Mouse (Mus musculus): ENCODE measurements around the gene Gm3233. TPM values are rescaled to one million over a fixed set of nuclear protein-coding genes. Genes with fewer than 3 reads are reported as not detected.
"Not testable (repeated sequence)": the region's sequence is repeated elsewhere in the genome, so short reads cannot be mapped to it uniquely, and the experiment has no call there.

Gm3233 gene
- polyA plus RNA-seq, 1 experiment = not detected

DNA sequence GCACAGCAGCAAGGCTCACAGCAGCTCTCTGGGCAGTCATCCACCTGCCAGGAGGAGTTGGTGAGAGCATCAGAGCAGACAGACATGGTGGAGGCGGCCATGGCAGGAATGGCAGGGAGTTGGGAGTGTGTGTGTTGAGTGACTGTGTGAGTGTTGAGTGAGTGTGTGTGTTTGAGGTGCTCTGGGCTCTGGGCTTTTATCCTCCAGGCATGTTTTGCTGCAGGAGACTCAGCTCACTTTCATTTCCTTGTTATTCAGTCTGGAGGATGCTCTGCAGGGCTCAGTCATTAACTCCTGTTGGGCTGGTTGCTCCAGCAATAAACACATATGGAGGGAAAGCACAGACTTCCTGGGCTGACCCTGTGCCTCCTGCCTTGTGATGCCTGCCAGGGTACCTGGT is 17.4 kb upstream of the Gm3233 start, which contains the start of gene Gm7138:
Gm7138 (minus strand) TSS at position 101 of the 400 bp plus-strand sequence.
- not testable (repeated sequence) for H3K36me3 ChIP-seq (ENCODE audit: control insufficient read depth, insufficient read depth, low read length); H3K27ac ChIP-seq (ENCODE audit: insufficient read depth, low read depth, low read length); H3K4me1 ChIP-seq (ENCODE audit: control insufficient read depth, insufficient read depth, insufficient read length, low read length); H3K27me3 ChIP-seq (ENCODE audit: control insufficient read depth, insufficient read depth, low read length); H3K4me3 ChIP-seq (ENCODE audit: low read depth, low read length)
- WGBS = 20% methylated on average over 1 of the region's 1 CpGs

DNA sequence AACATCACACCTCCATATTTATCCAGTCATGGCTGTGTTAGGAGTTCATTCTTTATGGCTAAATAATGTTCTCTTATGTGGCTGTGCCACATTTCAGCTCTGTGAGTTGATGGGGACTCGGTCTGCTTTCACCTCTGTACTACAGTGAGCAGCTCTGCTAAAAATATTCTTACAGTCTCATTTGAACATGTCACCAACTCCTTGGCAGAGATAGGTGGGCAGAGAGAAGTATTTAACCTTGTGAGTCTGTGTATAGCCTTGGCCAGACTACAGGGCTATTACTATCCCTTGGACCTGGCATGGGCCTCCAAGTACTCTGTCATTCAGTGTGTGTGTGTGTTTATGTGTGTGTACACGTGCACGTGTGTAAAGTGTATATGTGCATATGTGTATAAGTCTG is 12.7 kb upstream of the Gm3233 start:
- H3K4me3 ChIP-seq (ENCODE audit: low read depth, low read length); H3K27ac ChIP-seq (ENCODE audit: insufficient read depth, low read depth, low read length): not testable (repeated sequence)
- WGBS = 80% methylated on average over 3 of the region's 3 CpGs

DNA sequence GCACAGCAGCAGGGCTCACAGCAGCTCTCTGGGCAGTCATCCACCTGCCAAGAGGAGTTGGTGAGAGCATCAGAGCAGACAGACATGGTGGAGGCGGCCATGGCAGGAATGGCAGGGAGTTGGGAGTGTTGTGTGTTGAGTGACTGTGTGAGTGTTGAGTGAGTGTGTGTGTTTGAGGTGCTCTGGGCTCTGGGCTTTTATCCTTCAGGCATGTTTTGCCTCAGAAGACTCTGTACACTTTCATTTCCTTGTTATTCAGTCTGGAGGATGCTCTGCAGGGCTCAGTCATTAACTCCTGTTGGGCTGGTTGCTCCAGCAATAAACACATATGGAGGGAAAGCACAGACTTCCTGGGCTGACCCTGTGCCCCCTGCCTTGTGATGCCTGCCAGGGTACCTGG is 11.7 kb upstream of the Gm3233 start, which contains the start of gene Gm3238:
Gm3238 (minus strand) TSS at position 101 of the 400 bp plus-strand sequence.
- not testable (repeated sequence) for H3K4me1 ChIP-seq (ENCODE audit: control insufficient read depth, insufficient read depth, insufficient read length, low read length); H3K4me3 ChIP-seq (ENCODE audit: low read depth, low read length); H3K27me3 ChIP-seq (ENCODE audit: control insufficient read depth, insufficient read depth, low read length); H3K27ac ChIP-seq (ENCODE audit: insufficient read depth, low read depth, low read length); H3K36me3 ChIP-seq (ENCODE audit: control insufficient read depth, insufficient read depth, low read length)
- WGBS = no CpG with 5 or more reads among the region's 1 CpGs

More for the DNA sequence above, 12.7 kb upstream of the Gm3233 start:
- H3K27me3 ChIP-seq (ENCODE audit: control insufficient read depth, insufficient read depth, low read length); H3K36me3 ChIP-seq (ENCODE audit: control insufficient read depth, insufficient read depth, low read length); H3K4me1 ChIP-seq (ENCODE audit: control insufficient read depth, insufficient read depth, insufficient read length, low read length): not testable (repeated sequence)

DNA sequence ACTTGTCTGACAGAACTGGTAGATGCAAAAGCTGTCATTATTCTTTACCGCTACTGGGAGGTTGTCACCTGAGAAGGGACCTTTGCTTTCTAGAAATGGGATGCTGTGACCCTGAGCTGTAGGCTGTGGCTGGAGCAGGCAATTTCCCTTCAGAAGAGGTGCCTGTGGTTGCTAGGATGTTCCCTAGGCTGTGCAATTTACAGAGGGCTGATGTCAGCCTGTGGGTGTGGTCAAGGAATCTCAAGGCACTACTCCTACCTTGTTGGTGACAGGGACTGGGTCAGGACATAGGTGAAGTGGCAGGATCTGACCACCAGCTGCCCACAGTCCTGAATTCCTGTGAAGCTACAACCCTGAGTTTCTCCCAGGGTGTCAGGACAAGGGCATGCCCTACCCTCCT is 10.2 kb upstream of the Gm3233 start:
- Histone ChIP-seq H3K27me3 (ENCODE audit: control insufficient read depth, insufficient read depth, low read length) (no peaks in the 10 kb centered on the region), H3K36me3 (ENCODE audit: control insufficient read depth, insufficient read depth, low read length) (no peaks in the 10 kb centered on the region), H3K4me1 (ENCODE audit: control insufficient read depth, insufficient read depth, insufficient read length, low read length) (no peaks in the 10 kb centered on the region), H3K4me3 (ENCODE audit: low read depth, low read length) (no peak overlapping the region), H3K27ac (ENCODE audit: insufficient read depth, low read depth, low read length) (no peak overlapping the region)
- no peak for TF ChIP-seq POLR2A (IDR thresholded peaks at IDR 0.05; ENCODE audit: low read depth, low read length)
- TF ChIP-seq CTCF (IDR thresholded peaks at IDR 0.05; ENCODE audit: extremely low read depth, insufficient read length, insufficient replicate concordance, low read depth, low read length) = no peak
- WGBS = 71% methylated on average over 1 of the region's 1 CpGs

- no peak for TF ChIP-seq POLR2A (IDR thresholded peaks at IDR 0.05; ENCODE audit: low read depth, low read length)
- no peak for TF ChIP-seq CTCF (IDR thresholded peaks at IDR 0.05; ENCODE audit: extremely low read depth, insufficient read length, insufficient replicate concordance, low read depth, low read length)
- no peaks in the 10 kb centered on the region for H3K27me3 ChIP-seq (ENCODE audit: control insufficient read depth, insufficient read depth, low read length)
- H3K4me3 ChIP-seq (ENCODE audit: low read depth, low read length) = no peak overlapping the region
- no peak overlapping the region for H3K27ac ChIP-seq (ENCODE audit: insufficient read depth, low read depth, low read length)
- no peaks in the 10 kb centered on the region for H3K4me1 ChIP-seq (ENCODE audit: control insufficient read depth, insufficient read depth, insufficient read length, low read length)
- no peaks in the 10 kb centered on the region for H3K36me3 ChIP-seq (ENCODE audit: control insufficient read depth, insufficient read depth, low read length)
These were observed 6.0 kb downstream of the Gm3233 start for GRCm38 (mm10) chr10:77753448-77753847.

- not testable (repeated sequence) for H3K27ac ChIP-seq (ENCODE audit: insufficient read depth, low read depth, low read length); H3K36me3 ChIP-seq (ENCODE audit: control insufficient read depth, insufficient read depth, low read length); H3K4me1 ChIP-seq (ENCODE audit: control insufficient read depth, insufficient read depth, insufficient read length, low read length); H3K4me3 ChIP-seq (ENCODE audit: low read depth, low read length); H3K27me3 ChIP-seq (ENCODE audit: control insufficient read depth, insufficient read depth, low read length)
- 56% methylated on average over 3 of the region's 3 CpGs for WGBS
These were observed 7.2 kb downstream of the Gm3233 start for GRCm38 (mm10) chr10:77752312-77752711.

DNA sequence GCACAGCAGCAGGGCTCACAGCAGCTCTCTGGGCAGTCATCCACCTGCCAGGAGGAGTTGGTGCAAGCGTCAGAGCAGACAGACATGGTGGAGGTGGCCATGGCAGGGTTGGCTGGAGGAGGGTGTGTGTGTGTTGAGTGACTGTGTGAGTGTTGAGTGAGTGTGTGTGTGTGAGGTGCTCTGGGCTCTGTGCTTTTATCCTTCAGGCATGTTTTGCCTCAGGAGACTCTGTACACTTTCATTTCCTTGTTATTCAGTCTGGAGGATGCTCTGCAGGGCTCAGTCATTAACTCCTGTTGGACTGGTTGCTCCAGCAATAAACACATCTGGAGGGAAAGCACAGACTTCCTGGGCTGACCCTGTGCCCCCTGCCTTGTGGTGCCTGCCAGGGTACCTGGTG is 8.2 kb downstream of the Gm3233 start, which contains the start of gene Gm9736:
Gm9736 (minus strand) TSS at position 101 of the 400 bp plus-strand sequence.
- WGBS = 60% methylated on average over 1 of the region's 1 CpGs
- H3K4me3 ChIP-seq (ENCODE audit: low read depth, low read length); H3K27ac ChIP-seq (ENCODE audit: insufficient read depth, low read depth, low read length); H3K36me3 ChIP-seq (ENCODE audit: control insufficient read depth, insufficient read depth, low read length); H3K27me3 ChIP-seq (ENCODE audit: control insufficient read depth, insufficient read depth, low read length); H3K4me1 ChIP-seq (ENCODE audit: control insufficient read depth, insufficient read depth, insufficient read length, low read length): not testable (repeated sequence)

GRCm38 (mm10) chr10:77750686-77751085 is 8.8 kb downstream of the Gm3233 start:
- WGBS = 84% methylated on average over 1 of the region's 1 CpGs
- H3K27ac ChIP-seq (ENCODE audit: insufficient read depth, low read depth, low read length) = not testable (repeated sequence)

GRCm38 (mm10) chr10:77741924-77742688 is 17.4 kb downstream of the Gm3233 start, which contains the start of gene Gm18596:
TSS of gene Gm18596 (minus strand) at chr10:77742638.
- 51% methylated on average over 4 of the region's 5 CpGs for WGBS
- not testable (repeated sequence) for H3K4me3 ChIP-seq (ENCODE audit: low read depth, low read length); H3K36me3 ChIP-seq (ENCODE audit: control insufficient read depth, insufficient read depth, low read length); H3K27me3 ChIP-seq (ENCODE audit: control insufficient read depth, insufficient read depth, low read length); H3K27ac ChIP-seq (ENCODE audit: insufficient read depth, low read depth, low read length); H3K4me1 ChIP-seq (ENCODE audit: control insufficient read depth, insufficient read depth, insufficient read length, low read length)

More at GRCm38 (mm10) chr10:77750686-77751085, 8.8 kb downstream of the Gm3233 start:
- H3K36me3 ChIP-seq (ENCODE audit: control insufficient read depth, insufficient read depth, low read length); H3K27me3 ChIP-seq (ENCODE audit: control insufficient read depth, insufficient read depth, low read length); H3K4me1 ChIP-seq (ENCODE audit: control insufficient read depth, insufficient read depth, insufficient read length, low read length); H3K4me3 ChIP-seq (ENCODE audit: low read depth, low read length): not testable (repeated sequence)

Data from small intestine, adult 2 months (tissue).